Mouse (Mus musculus) heart, adult 2 months (tissue): Measurements from ENCODE around the gene Abr. TPM values are rescaled to one million over a fixed set of nuclear protein-coding genes. Genes with fewer than 3 reads are reported as not detected.

Experiments used
- DNase-seq, 2 experiments: peaks; one replicate each; pipeline ENCODE4 v3.0.0; 2021
- H3K27ac ChIP-seq: fragments of 200-600 bp; 2 replicates; pipeline ENCODE4 v1.8.1; 2022
- H3K27me3 ChIP-seq: fragments of 200-500 bp; 2 replicates; pipeline ENCODE4 v1.6.1; 2012; ENCODE audit warnings: mild to moderate bottlenecking, low read length, inconsistent platforms, mixed read lengths; ENCODE audit not compliant: control insufficient read depth, insufficient read depth
- H3K36me3 ChIP-seq: fragments of 200-500 bp; 2 replicates; pipeline ENCODE4 v1.6.1; 2012; ENCODE audit warnings: low read length, inconsistent platforms; ENCODE audit not compliant: control insufficient read depth, insufficient read depth
- H3K4me1 ChIP-seq: fragments of 200-500 bp; 2 replicates; pipeline ENCODE4 v1.6.1; 2011; ENCODE audit warnings: low read length; ENCODE audit not compliant: control insufficient read depth, insufficient read depth
- H3K4me3 ChIP-seq: fragments of 200-600 bp; 2 replicates; pipeline ENCODE4 v1.8.1; 2022
- H3K79me2 ChIP-seq: fragments of 200-500 bp; replicated peaks from 2 replicates; pipeline ENCODE4 v1.6.1; 2012; ENCODE audit warnings: mild to moderate bottlenecking, inconsistent platforms, low read length, moderate library complexity, mixed read lengths; ENCODE audit not compliant: control insufficient read depth, insufficient read depth
- H3K9ac ChIP-seq: fragments of 200-500 bp; 2 replicates; pipeline ENCODE4 v1.6.1; 2012; ENCODE audit warnings: low read depth, mild to moderate bottlenecking, control low read depth, inconsistent platforms, low read length, mixed read lengths
- CTCF ChIP-seq: fragments of 200-600 bp; IDR thresholded peaks from 2 replicates; pipeline ENCODE4 v1.8.1; 2022; ENCODE audit warnings: antibody characterized with exemption, mild to moderate bottlenecking, moderate library complexity
- EP300 ChIP-seq: fragments of 200-500 bp; IDR thresholded peaks from 2 replicates; pipeline ENCODE4 v1.6.1; 2011; ENCODE audit warnings: low read depth, low read length, control low read depth; ENCODE audit not compliant: insufficient read depth
- POLR2A ChIP-seq: fragments of 200-500 bp; IDR thresholded peaks from 2 replicates; pipeline ENCODE4 v1.6.1; 2011; ENCODE audit warnings: mild to moderate bottlenecking, low read depth, low read length, control low read depth; ENCODE audit not compliant: insufficient read depth
- WGBS: fragments of 180-500 bp; shearing (Covaris S2); methylation state at CpG from one replicate; pipeline ENCODE4 v1.1.7; 2018; 5-methylcytosine and 5-hydroxymethylcytosine counted together
- intact Hi-C: fragments of 180-260 bp; cut with DNase I; formaldehyde crosslinking; loops from one replicate; pipeline ENCODE4 v1.15.1; 2025
- polyA plus RNA-seq: library from polyadenylated mRNA; depleted of rRNA; stranded (reverse); fragments of >200 nt; gene quantifications from 2 replicates; pipeline ENCODE4 v1.2.3, GENCODE M21; 2012
- total RNA-seq, 2 experiments: library from RNA; stranded (reverse); gene quantifications; 2 replicates each; pipeline ENCODE4 v1.2.3; 2021

The Abr gene
- total and polyA plus RNA-seq, 3 experiments = 23.4 to 32.2 (median 26.6) TPM

- 79% methylated on average over 3 of the region's 3 CpGs for WGBS
- no peaks in the 10 kb centered on the region for H3K79me2 ChIP-seq
- no peak overlapping the region for H3K27ac ChIP-seq
- H3K4me3 ChIP-seq = no peak overlapping the region
- intact Hi-C loops = no loop called here
- no peaks in the 10 kb centered on the region for H3K36me3 ChIP-seq
- DNase-seq = no peak
- H3K27me3 ChIP-seq = peaks cover 8% of the 10 kb centered on the region
- no peaks in the 10 kb centered on the region for H3K4me1 ChIP-seq
- no peak overlapping the region for H3K9ac ChIP-seq
- TF ChIP-seq POLR2A = no peak
- TF ChIP-seq CTCF = no peak
- no peak for TF ChIP-seq EP300
Observed at GRCm38 (mm10) chr11:76569436-76569835, 52.7 kb downstream of the Abr start.

GRCm38 (mm10) chr11:76566081-76566480 is 56.0 kb downstream of the Abr start:
- DNase-seq = no peak
- 63% methylated on average over 3 of the region's 3 CpGs for WGBS
- Histone ChIP-seq H3K27me3 (peaks cover 5% of the 10 kb centered on the region), H3K27ac (no peak overlapping the region), H3K4me1 (no peaks in the 10 kb centered on the region), H3K79me2 (no peaks in the 10 kb centered on the region), H3K4me3 (no peak overlapping the region), H3K36me3 (no peaks in the 10 kb centered on the region), H3K9ac (no peak overlapping the region)
- TF ChIP-seq CTCF (no peak), EP300 (no peak), POLR2A (no peak)
- intact Hi-C loops = no loop called here

DNA sequence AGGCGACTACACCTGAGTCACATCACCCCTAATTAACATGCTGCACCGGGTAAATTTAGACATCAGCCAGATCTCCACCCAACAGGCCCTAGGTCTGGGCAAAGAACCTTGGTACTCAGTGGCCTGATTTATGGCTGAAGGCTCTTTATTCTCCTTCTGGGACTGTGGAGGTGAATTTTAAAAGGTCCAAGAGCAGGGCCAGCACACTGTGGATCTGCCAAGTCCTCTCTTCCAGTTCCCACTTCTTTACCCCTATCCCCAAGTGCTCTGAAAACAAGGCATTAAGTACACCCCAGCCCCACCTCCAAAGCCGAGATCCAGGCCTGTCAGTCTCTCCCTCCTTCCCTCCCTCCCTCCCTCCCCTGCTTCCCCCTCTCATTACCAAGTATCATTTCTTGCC is 59.5 kb downstream of the Abr start:
- no peaks in the 10 kb centered on the region for H3K36me3 ChIP-seq
- no peak overlapping the region for H3K27ac ChIP-seq
- 67% methylated on average over 3 of the region's 3 CpGs for WGBS
- TF ChIP-seq POLR2A (no peak), CTCF (no peak), EP300 (no peak)
- no peaks in the 10 kb centered on the region for H3K4me1 ChIP-seq
- intact Hi-C loops = no loop called here
- no peaks in the 10 kb centered on the region for H3K27me3 ChIP-seq
- H3K4me3 ChIP-seq = no peak overlapping the region
- H3K79me2 ChIP-seq = no peaks in the 10 kb centered on the region
- DNase-seq = no peak
- no peak overlapping the region for H3K9ac ChIP-seq

DNA sequence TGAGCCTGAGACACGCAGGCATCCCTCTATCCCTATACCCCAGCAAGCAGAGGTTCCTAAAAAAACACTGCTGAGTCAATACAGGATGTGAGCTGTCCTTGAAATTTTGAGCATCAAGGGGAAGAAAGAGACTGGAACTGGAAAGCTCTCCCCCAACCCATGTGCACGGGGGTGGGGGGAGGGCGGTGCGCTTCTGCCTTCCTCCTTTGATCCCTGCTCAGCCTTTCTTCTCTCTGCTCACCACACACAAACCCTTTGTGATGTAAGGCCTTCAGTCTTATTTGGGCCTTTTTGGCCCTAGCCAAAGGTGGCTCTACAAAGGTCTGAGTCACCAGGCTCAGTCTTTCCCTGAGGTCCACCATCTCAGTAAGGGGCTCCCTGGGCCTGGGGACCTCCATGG is 59.9 kb downstream of the Abr start:
- intact Hi-C loops = no loop called here

GRCm38 (mm10) chr11:76557837-76558236 is 64.3 kb downstream of the Abr start:
- no peak overlapping the region for H3K27ac ChIP-seq
- no peak overlapping the region for H3K4me3 ChIP-seq
- DNase-seq = no peak
- no peak for TF ChIP-seq CTCF
- TF ChIP-seq POLR2A = no peak
- no peak for TF ChIP-seq EP300
- H3K9ac ChIP-seq = no peak overlapping the region
- intact Hi-C loops = no loop called here
- H3K4me1 ChIP-seq = no peaks in the 10 kb centered on the region
- H3K36me3 ChIP-seq = no peaks in the 10 kb centered on the region
- no peaks in the 10 kb centered on the region for H3K27me3 ChIP-seq
- 81% methylated on average over 4 of the region's 4 CpGs for WGBS
- H3K79me2 ChIP-seq = no peaks in the 10 kb centered on the region

More for the DNA sequence above, 59.9 kb downstream of the Abr start:
- WGBS = 44% methylated on average over 4 of the region's 4 CpGs
- H3K9ac ChIP-seq = no peak overlapping the region
- H3K4me3 ChIP-seq = no peak overlapping the region
- H3K79me2 ChIP-seq = no peaks in the 10 kb centered on the region
- no peaks in the 10 kb centered on the region for H3K4me1 ChIP-seq
- no peak for DNase-seq
- no peaks in the 10 kb centered on the region for H3K27me3 ChIP-seq
- no peaks in the 10 kb centered on the region for H3K36me3 ChIP-seq
- no peak overlapping the region for H3K27ac ChIP-seq
- TF ChIP-seq POLR2A = no peak

GRCm38 (mm10) chr11:76548153-76548721 is 73.9 kb downstream of the Abr start:
- no peak for DNase-seq
- Histone ChIP-seq H3K4me3 (no peak overlapping the region), H3K27ac (no peak overlapping the region), H3K36me3 (no peaks in the 10 kb centered on the region), H3K79me2 (no peaks in the 10 kb centered on the region), H3K4me1 (no peaks in the 10 kb centered on the region), H3K27me3 (no peaks in the 10 kb centered on the region), H3K9ac (no peak overlapping the region)
- 85% methylated on average over 4 of the region's 4 CpGs for WGBS
- intact Hi-C loops = loop anchor here (10.0 kb wide), 1 partner anchor 97 kb away; no protein-coding TSS in a partner anchor
- TF ChIP-seq POLR2A (no peak), EP300 (no peak), CTCF (no peak)

DNA sequence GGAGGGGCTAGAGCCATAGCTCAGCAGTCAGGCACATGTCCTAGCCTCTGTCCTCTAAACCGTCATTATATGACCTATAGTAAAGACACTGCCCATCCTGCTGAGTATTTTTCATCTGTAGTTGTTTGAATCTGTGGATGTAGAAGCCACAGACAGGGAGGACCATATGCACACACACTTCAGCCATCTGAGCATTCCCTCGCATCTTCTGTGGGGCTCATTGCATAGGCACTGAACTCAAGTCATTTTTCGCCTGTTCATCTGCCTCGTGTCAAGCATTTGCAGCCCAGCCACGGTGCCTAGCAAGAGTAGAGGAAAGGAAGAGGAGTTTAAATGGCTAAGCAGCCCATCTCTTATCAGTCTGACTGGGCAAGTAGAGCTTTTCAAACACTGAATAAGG is 74.7 kb downstream of the Abr start:
- WGBS = 70% methylated on average over 5 of the region's 5 CpGs
- H3K27ac ChIP-seq = no peak overlapping the region
- intact Hi-C loops = loop anchor here (10.0 kb wide), 1 partner anchor 97 kb away; no protein-coding TSS in a partner anchor
- H3K27me3 ChIP-seq = no peaks in the 10 kb centered on the region
- TF ChIP-seq POLR2A = no peak
- TF ChIP-seq EP300 = no peak
- TF ChIP-seq CTCF = no peak
- no peaks in the 10 kb centered on the region for H3K4me1 ChIP-seq
- no peaks in the 10 kb centered on the region for H3K79me2 ChIP-seq
- no peaks in the 10 kb centered on the region for H3K36me3 ChIP-seq
- DNase-seq = no peak
- no peak overlapping the region for H3K4me3 ChIP-seq
- no peak overlapping the region for H3K9ac ChIP-seq
